Mouse (Mus musculus): ENCODE measurements around the gene Mcf2l.

DNA sequence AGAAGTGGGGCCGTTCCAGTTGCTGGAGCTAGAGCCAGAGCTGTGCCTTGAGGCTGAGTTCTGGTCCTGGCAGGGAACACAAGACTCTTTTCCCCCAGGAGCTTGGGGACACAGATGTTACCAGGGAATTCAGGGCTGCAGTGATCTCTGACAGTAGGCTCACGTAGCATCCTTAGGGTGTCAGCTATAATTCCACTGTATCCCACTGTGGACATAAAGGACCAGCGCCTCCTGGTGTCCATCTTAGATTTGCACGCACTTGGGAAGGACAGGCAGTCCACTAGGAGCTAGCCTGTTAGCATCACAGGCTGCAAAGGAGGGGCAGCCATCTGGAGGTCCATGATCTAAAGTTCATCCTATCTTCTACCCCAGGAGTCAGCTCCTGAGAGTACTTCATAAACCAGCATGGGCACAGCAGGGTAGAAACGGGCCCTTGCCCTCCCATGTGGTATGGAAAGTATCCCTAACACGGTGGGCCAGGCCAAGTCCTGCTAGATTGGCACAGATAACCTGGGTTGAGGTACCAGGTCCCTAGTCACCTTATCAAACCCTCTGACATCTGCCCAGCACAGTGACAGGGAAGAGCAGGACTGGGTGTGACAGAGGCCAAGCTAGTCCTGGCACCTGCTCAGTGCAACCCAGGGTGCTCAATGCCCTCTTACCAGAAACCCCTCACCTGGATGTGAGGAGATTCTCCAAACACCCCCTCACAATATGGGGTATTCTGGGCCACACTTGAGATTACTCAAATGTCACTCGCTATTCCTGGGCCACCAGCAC is 53.8 kb downstream of the Mcf2l start:
- TF ChIP-seq GATA1 (IDR thresholded peaks at IDR 0.05; ENCODE audit: borderline replicate concordance, low read length) (no peak), FLI1 (IDR thresholded peaks at IDR 0.05; ENCODE audit: low read length) (no peak)

Measured in megakaryocyte, embryonic 14.5 days (primary cell).